Mouse (Mus musculus) embryonic facial prominence, embryonic 15.5 days (tissue): ENCODE results near the gene Atf7ip. TPM values are rescaled to one million over a fixed set of nuclear protein-coding genes. Genes with fewer than 3 reads are reported as not detected.
A peak's percentile ranks its signal among the peaks of the same experiment; 100 is the strongest.

Experiments used
- ATAC-seq: fragments of 200-750 bp; cut with Nextera tagmentation; 2 replicates; pipeline ENCODE4 v1.8.0; 2017; ENCODE audit warnings: low read depth, moderate TSS enrichment; ENCODE audit not compliant: insufficient number of reproducible peaks, low FRiP score, low TSS enrichment
- H3K27ac ChIP-seq: fragments of 300-500 bp; sonication (generic); replicated peaks from 2 replicates; pipeline ENCODE4 v1.5.1; 2015; ENCODE audit warnings: mild to moderate bottlenecking, inconsistent platforms
- H3K27me3 ChIP-seq: fragments of 300-500 bp; sonication (generic); 2 replicates; pipeline ENCODE4 v1.6.1; 2015; ENCODE audit warnings: inconsistent platforms
- H3K36me3 ChIP-seq: fragments of 300-500 bp; sonication (generic); 2 replicates; pipeline ENCODE4 v1.6.1; 2015; ENCODE audit warnings: mild to moderate bottlenecking, inconsistent platforms
- H3K4me1 ChIP-seq: fragments of 300-500 bp; sonication (generic); 2 replicates; pipeline ENCODE4 v1.6.1; 2015; ENCODE audit warnings: inconsistent platforms
- H3K4me2 ChIP-seq: fragments of 300-500 bp; sonication (generic); replicated peaks from 2 replicates; pipeline ENCODE4 v1.6.1; 2015; ENCODE audit warnings: mild to moderate bottlenecking, inconsistent platforms
- H3K4me3 ChIP-seq: fragments of 300-500 bp; sonication (generic); replicated peaks from 2 replicates; pipeline ENCODE4 v1.5.1; 2015; ENCODE audit warnings: mild to moderate bottlenecking, inconsistent platforms
- H3K9ac ChIP-seq: fragments of 300-500 bp; sonication (generic); 2 replicates; pipeline ENCODE4 v1.6.1; 2015; ENCODE audit warnings: inconsistent platforms
- H3K9me3 ChIP-seq: fragments of 300-500 bp; sonication (generic); replicated peaks from 2 replicates; pipeline ENCODE4 v1.6.1; 2016; ENCODE audit warnings: inconsistent platforms
- WGBS: fragments of 180-500 bp; shearing (Covaris S2); methylation state at CpG from one replicate; pipeline ENCODE4 v1.1.7; 2015; 5-methylcytosine and 5-hydroxymethylcytosine counted together
- polyA plus RNA-seq: library from polyadenylated mRNA; unstranded; fragments of >200 nt; fragmentation: Nextera tagmentation; extraction: Ambion mirVana; gene quantifications from 2 replicates; pipeline ENCODE4 v1.2.1, GENCODE M21; 2015

The Atf7ip gene
- polyA plus RNA-seq, 1 experiment from 2014 or later, result 37.5 TPM

- 81% methylated on average over 4 of the region's 4 CpGs for WGBS
- H3K4me2 ChIP-seq, result no peak overlapping the region
- H3K9ac ChIP-seq, result no peak overlapping the region
- H3K4me1 ChIP-seq, result 0 out of 2 replicates have a peak, but pooled peaks cover 3% of the 10 kb centered on the region
- H3K9me3 ChIP-seq, result no peaks in the 10 kb centered on the region
- no peak overlapping the region for H3K4me3 ChIP-seq
- H3K27ac ChIP-seq, result peak overlapping the region; percentile 13; the same call in 1 of the 2 replicates
- peaks cover 27% of the 10 kb centered on the region for H3K36me3 ChIP-seq
- H3K27me3 ChIP-seq, result no peaks in the 10 kb centered on the region
- ATAC-seq, result no peak
Measured at GRCm38 (mm10) chr6:136524751-136525150, 18.8 kb downstream of the Atf7ip start.

DNA sequence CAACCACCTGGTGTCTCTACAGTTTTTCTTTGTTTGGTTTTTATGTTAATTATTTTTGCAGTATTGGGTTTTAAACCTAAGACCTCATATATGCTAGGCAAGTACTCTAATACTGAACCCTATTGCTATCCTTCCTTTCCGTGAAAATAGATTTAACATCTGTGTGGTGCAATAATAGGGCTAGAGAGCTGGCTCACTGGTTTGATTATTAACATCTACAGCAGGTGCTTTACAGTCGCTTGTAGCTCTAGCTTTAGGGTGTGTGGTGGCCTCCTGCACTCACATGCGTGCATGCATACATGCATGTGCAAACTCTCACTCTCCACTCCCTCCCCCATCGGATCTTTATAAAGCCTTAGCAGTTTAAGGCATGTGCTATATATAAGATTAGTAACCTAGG is 19.6 kb downstream of the Atf7ip start:
- H3K9me3 ChIP-seq, result no peaks in the 10 kb centered on the region
- 0 out of 2 replicates have a peak, but pooled peaks cover 3% of the 10 kb centered on the region for H3K4me1 ChIP-seq
- H3K36me3 ChIP-seq, result peaks cover 27% of the 10 kb centered on the region
- ATAC-seq, result no peak
- no peaks in the 10 kb centered on the region for H3K27me3 ChIP-seq
- no peak overlapping the region for H3K4me3 ChIP-seq
- WGBS, result 91% methylated on average over 4 of the region's 4 CpGs
- H3K27ac ChIP-seq, result no peak overlapping the region
- H3K9ac ChIP-seq, result no peak overlapping the region
- H3K4me2 ChIP-seq, result no peak overlapping the region

GRCm38 (mm10) chr6:136529156-136529555 is 23.2 kb downstream of the Atf7ip start:
- Histone ChIP-seq H3K27ac (0 out of 2 replicates have a peak overlapping the region, but pooled peaks have one; percentile 22), H3K27me3 (no peaks in the 10 kb centered on the region), H3K4me3 (no peak overlapping the region), H3K4me1 (peaks cover 11% of the 10 kb centered on the region), H3K4me2 (no peak overlapping the region), H3K36me3 (peaks cover 16% of the 10 kb centered on the region), H3K9ac (no peak overlapping the region), H3K9me3 (no peaks in the 10 kb centered on the region)
- WGBS, result 45% methylated on average over 2 of the region's 2 CpGs
- no peak for ATAC-seq

DNA sequence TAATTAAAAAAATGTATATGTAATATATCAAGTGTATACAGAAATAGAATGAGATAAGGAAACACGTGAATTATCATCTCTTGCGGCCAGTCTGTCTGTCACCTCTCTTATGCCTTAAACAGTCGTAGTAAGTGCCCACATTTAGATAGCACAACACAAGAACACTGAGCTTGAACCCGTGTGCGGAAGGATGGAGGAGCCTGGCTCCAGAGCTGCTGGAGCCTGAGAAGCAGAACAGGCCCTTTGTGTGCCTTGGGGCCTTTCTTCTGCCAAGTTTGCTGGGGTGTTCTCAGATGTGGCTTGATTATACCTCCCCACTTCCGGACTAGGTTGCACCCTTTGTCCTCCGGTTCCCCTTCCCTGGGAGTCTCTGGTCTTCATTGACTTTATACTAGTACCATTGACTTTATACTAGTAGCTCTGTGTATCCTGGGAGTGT is 25.8 kb downstream of the Atf7ip start:
- Histone ChIP-seq H3K27me3 (no peaks in the 10 kb centered on the region), H3K4me2 (peak overlapping the region; percentile 12; the same call in 1 of the 2 replicates), H3K4me1 (peaks cover 17% of the 10 kb centered on the region), H3K4me3 (no peak overlapping the region), H3K36me3 (no peaks in the 10 kb centered on the region), H3K9ac (no peak overlapping the region), H3K9me3 (no peaks in the 10 kb centered on the region), H3K27ac (peak overlapping the region; percentile 83)
- WGBS, result 43% methylated on average over 7 of the region's 7 CpGs
- ATAC-seq, result no peak

GRCm38 (mm10) chr6:136532535-136533291 is 26.7 kb downstream of the Atf7ip start:
- peak overlapping the region; percentile 21; the same call in 1 of the 2 replicates for H3K4me2 ChIP-seq
- H3K9me3 ChIP-seq, result no peaks in the 10 kb centered on the region
- no peak overlapping the region for H3K9ac ChIP-seq
- peak; percentile 91 for ATAC-seq
- H3K27ac ChIP-seq, result peak overlapping the region; percentile 75
- WGBS, result 13% methylated on average over 7 of the region's 7 CpGs
- H3K4me1 ChIP-seq, result peaks cover 17% of the 10 kb centered on the region
- peaks cover 4% of the 10 kb centered on the region for H3K36me3 ChIP-seq
- H3K27me3 ChIP-seq, result no peaks in the 10 kb centered on the region
- peak overlapping the region; percentile 11; the same call in 1 of the 2 replicates for H3K4me3 ChIP-seq

DNA sequence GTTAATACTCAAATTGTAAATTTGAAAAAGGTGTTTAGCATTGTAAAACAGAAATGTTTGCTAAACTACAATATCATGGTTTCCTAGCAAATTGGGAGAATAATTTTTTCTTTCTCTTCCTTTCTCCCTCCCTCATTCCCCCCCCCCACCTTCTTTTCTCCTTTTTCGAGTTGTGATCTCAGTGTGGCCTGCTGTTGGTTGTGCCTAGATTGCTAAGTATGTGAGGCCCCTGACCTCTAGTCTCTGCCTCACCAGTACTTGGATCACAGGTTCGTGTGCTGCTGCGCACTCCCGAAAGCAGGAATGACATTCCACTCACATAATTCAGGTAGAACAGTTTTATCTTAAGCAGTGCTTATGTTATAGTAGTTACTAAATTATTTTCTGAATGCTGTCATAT is 27.8 kb downstream of the Atf7ip start:
- Histone ChIP-seq H3K4me1 (peaks cover 17% of the 10 kb centered on the region), H3K9ac (no peak overlapping the region), H3K27ac (no peak overlapping the region), H3K4me3 (no peak overlapping the region), H3K4me2 (no peak overlapping the region), H3K27me3 (no peaks in the 10 kb centered on the region), H3K36me3 (peaks cover 8% of the 10 kb centered on the region), H3K9me3 (no peaks in the 10 kb centered on the region)
- no peak for ATAC-seq
- 72% methylated on average over 4 of the region's 4 CpGs for WGBS

GRCm38 (mm10) chr6:136534444-136534843 is 28.5 kb downstream of the Atf7ip start:
- Histone ChIP-seq H3K4me1 (peaks cover 17% of the 10 kb centered on the region), H3K36me3 (peaks cover 13% of the 10 kb centered on the region), H3K9me3 (no peaks in the 10 kb centered on the region), H3K27me3 (no peaks in the 10 kb centered on the region), H3K27ac (no peak overlapping the region), H3K9ac (no peak overlapping the region), H3K4me3 (no peak overlapping the region), H3K4me2 (no peak overlapping the region)
- WGBS, result 39% methylated on average over 3 of the region's 3 CpGs
- ATAC-seq, result no peak

- whole genome bisulfite sequencing, result 52% methylated on average over 5 of the region's 5 CpGs
- Histone ChIP-seq H3K4me3 (no peak overlapping the region), H3K4me2 (no peak overlapping the region)
Measured at GRCm38 (mm10) chr6:136535176-136535575, 29.2 kb downstream of the Atf7ip start.

DNA sequence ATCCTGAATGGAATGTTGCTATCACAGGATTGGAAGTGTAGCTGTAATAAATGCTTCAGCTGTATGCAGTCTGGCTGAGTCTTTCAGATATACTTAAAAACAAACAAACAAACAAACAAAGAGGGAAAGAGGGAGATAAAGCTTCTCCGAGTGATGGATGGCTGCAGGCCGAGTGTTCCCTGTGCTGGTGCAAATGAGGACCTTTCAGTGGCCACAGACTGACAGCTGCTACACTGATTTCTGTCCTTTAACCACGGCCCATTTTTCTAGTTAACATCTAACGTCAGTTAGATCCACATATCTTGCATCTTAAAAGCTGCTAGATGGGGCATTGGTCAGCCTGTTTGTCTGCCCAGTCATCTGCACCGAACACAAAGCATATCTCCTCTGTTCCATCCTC is 30.2 kb downstream of the Atf7ip start:
- Histone ChIP-seq H3K9ac (no peak overlapping the region), H3K27ac (no peak overlapping the region), H3K4me3 (no peak overlapping the region), H3K36me3 (peaks cover 26% of the 10 kb centered on the region), H3K27me3 (no peaks in the 10 kb centered on the region), H3K4me2 (no peak overlapping the region), H3K9me3 (no peaks in the 10 kb centered on the region), H3K4me1 (peaks cover 17% of the 10 kb centered on the region)
- 73% methylated on average over 5 of the region's 5 CpGs for WGBS
- ATAC-seq, result no peak

More at GRCm38 (mm10) chr6:136535176-136535575, 29.2 kb downstream of the Atf7ip start:
- Histone ChIP-seq H3K27me3 (no peaks in the 10 kb centered on the region), H3K4me1 (peaks cover 17% of the 10 kb centered on the region), H3K9ac (no peak overlapping the region), H3K27ac (no peak overlapping the region), H3K36me3 (peaks cover 21% of the 10 kb centered on the region), H3K9me3 (no peaks in the 10 kb centered on the region)
- no peak for ATAC-seq

DNA sequence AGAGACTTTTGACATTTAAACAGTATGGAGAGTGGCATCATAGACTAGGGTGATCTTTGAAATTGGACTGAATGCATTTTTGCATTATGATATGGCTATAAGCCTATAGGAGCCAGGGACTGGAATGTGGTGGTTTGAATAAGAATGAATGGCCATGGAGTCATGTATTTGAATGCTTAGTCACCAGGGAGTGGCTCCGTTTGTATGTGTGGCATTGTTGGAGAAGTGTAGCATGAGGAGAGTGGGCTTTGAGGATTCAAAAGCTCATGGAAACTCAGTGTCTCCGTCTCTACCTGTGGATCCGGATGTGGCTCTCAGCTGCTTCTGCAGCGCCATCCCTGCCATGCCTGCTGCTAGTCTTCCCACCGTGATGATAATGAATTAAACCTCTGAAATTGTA is 35.4 kb downstream of the Atf7ip start:
- Histone ChIP-seq H3K4me1 (peaks cover 16% of the 10 kb centered on the region; the same call in 1 of the 2 replicates), H3K9ac (no peak overlapping the region), H3K9me3 (no peaks in the 10 kb centered on the region), H3K4me2 (no peak overlapping the region), H3K27me3 (no peaks in the 10 kb centered on the region), H3K4me3 (no peak overlapping the region), H3K27ac (peak overlapping the region; percentile 58; the same call in 1 of the 2 replicates), H3K36me3 (peaks cover 26% of the 10 kb centered on the region)
- ATAC-seq, result no peak
- WGBS, result 48% methylated on average over 5 of the region's 5 CpGs

- Histone ChIP-seq H3K4me1 (peaks cover 16% of the 10 kb centered on the region; the same call in 1 of the 2 replicates), H3K4me2 (no peak overlapping the region), H3K27ac (no peak overlapping the region), H3K4me3 (no peak overlapping the region), H3K36me3 (peaks cover 26% of the 10 kb centered on the region), H3K9me3 (no peaks in the 10 kb centered on the region), H3K27me3 (no peaks in the 10 kb centered on the region), H3K9ac (no peak overlapping the region)
- no peak for ATAC-seq
- 68% methylated on average over 1 of the region's 1 CpGs for WGBS
Measured at GRCm38 (mm10) chr6:136542105-136542504, 36.1 kb downstream of the Atf7ip start.
